Mouse (Mus musculus) adrenal gland (tissue): ENCODE measurements around the gene Tomt.
"Not testable (repeated sequence)": the region's sequence is repeated elsewhere in the genome, so short reads cannot be mapped to it uniquely, and the experiment has no call there.

Experiments
- intact Hi-C: fragments of 180-260 bp; cut with DNase I; formaldehyde crosslinking; loops from one replicate; pipeline ENCODE4 v1.15.1; 2025
- long read RNA-seq, 2 experiments: library from polyadenylated mRNA; unstranded; transcript quantifications; one replicate each; pipeline ENCODE4 v2.0.0; 2020; ENCODE audit warnings: borderline replicate concordance in 1 of 2; ENCODE audit not compliant: insufficient replicate concordance in 1 of 2

Gene Tomt
- long read RNA-seq, experiment 1: 0 reads
- long read RNA-seq, experiment 2: 0 reads

DNA sequence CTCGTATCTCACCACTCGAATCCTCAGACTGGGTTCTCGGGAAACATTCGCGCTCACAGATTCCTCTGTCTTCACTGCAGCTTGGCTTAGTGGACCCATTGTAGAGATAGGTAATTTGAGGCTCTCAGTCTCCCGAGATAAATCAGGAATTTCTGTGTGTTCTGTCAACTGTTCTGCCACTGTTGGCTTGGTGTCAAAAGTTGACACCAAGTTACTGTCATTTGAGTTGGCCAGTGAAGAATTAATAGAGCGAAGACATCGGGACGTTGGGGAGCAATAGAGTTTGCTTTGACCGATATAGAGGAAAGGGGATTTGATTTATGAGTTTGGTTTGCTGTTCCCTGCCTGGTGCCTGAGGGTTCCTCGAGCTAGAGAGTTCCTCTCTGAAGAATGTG is at the start of gene Tomt:
Gene Tomt (minus strand): TSS at position 73 of the 395 bp plus-strand sequence.
- intact Hi-C loops: no loop called here

DNA sequence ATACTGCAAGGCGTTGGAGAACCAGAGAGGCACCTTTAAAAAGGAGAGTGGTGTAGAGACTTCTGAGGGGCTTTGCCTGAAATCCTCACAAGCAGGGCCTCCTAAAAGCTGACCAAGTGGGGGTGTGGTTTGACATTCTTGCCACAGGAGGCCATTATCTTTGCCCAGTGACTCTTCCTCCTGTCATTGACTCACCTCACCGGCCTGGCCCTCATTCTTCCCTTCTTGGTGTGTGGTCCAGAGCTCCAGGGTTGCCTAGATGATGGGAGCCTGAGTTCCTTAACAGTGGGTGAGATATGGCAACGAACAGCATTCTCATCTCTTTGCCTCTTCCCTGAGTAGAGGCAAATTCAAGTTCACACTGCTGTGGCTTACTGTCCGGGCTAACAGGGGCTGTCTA is 49.7 kb upstream of the Tomt start:
- intact Hi-C loops: no loop called here

DNA sequence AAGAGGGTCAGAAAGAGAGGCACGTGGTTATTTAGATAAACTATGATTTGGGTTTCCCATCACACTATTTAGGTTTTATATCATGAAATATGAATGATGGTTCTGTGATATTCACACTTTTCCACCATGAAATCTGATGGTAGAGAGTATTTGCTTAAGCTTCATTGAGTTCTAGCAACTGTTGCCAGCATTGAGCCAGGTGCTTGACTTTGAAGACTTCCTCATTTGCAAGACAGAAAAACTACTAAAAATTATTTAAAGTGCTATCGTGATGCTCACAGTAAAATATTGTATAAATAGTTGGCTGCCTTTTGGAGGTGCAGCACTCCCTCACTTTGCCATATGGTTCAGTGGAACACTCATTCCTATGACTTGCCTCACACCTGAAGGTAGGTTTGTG is 49.1 kb upstream of the Tomt start:
- intact Hi-C loops: no loop called here

GRCm38 (mm10) chr7:101954163-101954562 is 48.0 kb upstream of the Tomt start:
- intact Hi-C loops: no loop called here

DNA sequence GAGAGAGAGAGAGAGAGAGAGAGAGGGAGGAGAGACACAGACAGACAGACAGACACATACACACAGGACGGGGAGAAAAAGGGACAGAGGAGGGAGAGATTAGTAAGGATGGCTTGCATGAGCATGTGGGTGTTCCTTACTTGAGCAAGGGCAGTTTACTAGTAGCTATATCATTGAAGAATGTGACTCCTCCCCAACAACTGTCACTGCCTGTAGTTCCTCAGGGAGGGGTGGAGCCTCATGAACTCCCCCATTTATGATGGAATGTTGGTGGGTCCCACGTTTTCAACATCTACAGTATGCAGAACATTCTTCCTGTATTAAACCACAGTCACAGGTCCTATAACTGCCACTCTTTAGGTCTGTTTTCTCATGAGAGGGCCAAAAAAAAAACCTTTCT is 45.9 kb upstream of the Tomt start:
- intact Hi-C loops: no loop called here

DNA sequence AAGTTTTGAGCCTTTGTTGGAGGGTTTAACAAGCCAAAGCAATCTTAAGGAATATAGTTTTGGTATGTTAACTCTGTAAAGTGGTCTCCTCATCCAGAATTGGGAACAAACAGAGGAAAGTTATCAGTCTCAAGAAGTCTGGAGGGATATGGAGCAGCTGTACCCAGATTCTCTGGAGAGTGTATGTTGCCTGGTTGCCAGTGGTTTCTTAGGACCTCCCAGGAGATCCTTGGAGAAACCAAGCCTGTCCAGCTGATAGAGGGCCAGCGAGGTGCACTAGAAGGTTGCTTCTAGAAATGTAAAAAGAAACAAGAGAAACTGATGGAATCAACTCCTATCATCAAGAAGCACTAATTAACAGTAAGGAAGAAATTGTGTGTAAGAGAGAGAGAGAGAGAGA is 45.5 kb upstream of the Tomt start:
- intact Hi-C loops: no loop called here

DNA sequence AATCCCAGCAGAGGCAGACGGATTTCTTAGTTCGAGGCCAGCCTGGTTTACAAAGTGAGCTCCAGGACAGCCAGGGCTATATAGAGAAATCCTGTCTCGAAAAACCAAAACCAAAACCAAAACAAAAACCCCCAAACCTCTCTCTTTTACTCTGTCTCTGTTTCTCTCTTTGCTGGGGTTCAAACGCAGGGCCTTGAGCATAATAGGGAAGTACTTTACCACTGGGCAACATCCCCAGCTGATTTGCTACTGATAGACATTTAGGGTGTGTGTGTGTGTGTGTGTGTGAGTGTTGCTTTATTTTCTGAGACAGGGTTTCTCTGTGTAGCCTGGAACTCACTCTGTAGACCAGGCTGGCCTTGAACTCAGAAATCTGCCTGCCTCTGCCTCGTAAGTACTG is 42.8 kb upstream of the Tomt start:
- intact Hi-C loops: not testable (repeated sequence)

GRCm38 (mm10) chr7:101939758-101940157 is 33.6 kb upstream of the Tomt start:
- intact Hi-C loops: no loop called here

DNA sequence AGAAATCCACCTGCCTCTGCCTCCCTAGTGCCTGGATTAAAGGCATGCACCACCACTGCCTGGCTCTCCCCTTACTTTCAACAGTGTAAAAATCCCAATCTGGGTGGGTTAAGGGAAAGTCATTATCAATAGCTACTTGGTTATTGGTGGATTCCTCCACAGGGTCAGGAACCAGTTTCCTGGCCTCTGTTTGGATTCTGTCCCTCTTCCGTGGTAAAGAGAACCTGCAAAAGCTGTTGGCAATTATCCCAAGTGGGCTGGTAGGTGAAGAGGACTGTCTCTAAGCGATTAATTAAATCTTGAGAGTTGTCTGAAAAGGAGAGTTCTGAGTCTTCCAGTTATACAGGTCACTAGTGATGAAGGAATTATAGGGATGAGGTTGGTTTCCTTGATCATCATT is 32.2 kb upstream of the Tomt start:
- intact Hi-C loops: no loop called here

- intact Hi-C loops: no loop called here
These were observed 31.4 kb upstream of the Tomt start for GRCm38 (mm10) chr7:101937569-101937968.

GRCm38 (mm10) chr7:101936996-101937395 is 30.8 kb upstream of the Tomt start:
- intact Hi-C loops: no loop called here

DNA sequence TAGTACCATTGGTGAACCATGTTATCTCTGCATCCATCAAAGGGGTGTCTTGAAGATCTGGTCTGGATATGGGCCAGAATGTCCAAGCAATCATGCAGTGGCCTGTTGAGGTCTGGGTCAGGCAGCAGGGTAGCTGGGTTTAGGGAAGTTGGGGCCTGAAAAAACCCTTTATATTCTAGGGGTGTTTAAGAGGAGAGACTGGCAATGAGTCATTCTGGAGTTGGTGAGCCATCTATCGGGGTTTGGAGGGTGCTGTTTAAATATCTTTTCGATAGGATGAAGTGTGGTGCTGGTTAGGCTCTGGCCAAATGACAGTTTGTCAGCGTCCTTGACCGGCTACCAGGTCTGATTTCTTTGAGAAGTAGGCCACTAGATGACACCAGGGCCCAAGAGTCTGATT is 29.8 kb upstream of the Tomt start:
- intact Hi-C loops: no loop called here

DNA sequence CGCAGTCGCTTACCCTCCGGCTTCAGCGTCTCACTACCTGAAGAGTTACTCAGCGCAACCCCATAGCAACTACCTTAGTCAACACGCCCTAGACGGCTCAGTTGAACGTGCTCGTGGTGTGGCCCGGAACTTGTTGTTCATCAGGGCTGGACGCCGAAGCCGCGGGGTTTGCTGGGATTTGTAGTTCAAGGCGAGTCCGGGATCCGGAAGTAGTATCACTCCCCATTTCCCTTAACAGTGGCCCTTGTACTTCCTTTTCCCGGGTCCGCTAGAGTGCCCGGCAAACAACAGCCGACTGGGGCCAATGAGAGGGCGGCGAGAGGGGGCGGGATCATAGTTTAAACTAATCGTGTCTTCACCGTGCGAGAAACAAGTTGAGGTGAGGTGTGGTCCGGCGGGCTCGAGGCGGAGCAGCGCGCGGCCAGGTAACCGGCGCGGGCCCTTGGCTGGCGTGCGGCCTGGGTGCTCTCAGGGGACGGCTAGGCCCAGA is 27.6 kb upstream of the Tomt start, which contains the start of the genes Lrrc51 and Numa1:
Gene Lrrc51 (minus strand): TSS at position 145 of the 490 bp plus-strand sequence.
Gene Numa1 (plus strand): TSS at position 361 of the 490 bp plus-strand sequence.
- intact Hi-C loops: loop anchor here (5.0 kb wide), 1 partner anchor 39 kb away; no protein-coding TSS in a partner anchor

- intact Hi-C loops: loop anchor here (5.0 kb wide), 1 partner anchor 39 kb away; no protein-coding TSS in a partner anchor
These were observed 27.1 kb upstream of the Tomt start for GRCm38 (mm10) chr7:101933300-101933699.

DNA sequence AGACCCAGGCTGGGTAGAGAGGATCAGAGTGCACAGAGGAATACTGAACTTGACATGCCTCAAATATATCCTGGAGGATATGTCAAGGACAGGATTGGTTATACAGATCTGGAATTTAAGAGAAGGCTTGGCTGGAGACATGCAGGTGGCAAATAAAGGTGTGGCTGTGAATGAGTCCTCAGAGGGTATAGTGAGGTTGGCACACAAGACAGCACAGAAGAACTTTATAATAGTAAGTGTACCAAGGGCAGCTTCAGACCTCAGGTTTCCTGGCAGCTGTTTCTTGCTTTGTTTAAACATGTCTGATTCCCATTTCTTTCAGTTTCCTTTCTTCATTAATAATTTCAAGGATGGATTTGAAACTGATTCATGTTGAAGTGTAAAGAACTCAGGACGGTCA is 26.4 kb upstream of the Tomt start:
- intact Hi-C loops: loop anchor here (5.0 kb wide), 1 partner anchor 40 kb away; no protein-coding TSS in a partner anchor

DNA sequence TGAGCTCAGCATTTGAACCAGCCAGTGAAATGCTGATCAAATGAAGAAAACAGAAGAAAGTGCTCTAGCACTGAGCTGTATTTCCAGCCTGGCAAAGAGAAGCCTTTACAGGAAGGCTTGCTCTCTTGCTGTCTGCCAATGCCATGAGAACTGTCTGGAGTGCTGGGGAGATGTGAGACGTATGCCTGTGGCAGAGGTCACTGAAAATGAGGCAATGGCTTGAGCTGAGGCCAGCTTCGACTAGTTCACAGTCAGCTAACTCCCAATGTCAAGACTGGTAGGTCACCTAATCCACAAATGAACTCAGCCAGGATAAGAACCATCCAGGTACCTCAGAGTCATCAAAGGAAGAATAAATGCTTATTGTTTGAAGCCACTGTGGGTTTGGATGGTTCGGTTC is 21.9 kb upstream of the Tomt start:
- intact Hi-C loops: no loop called here

- intact Hi-C loops: not testable (repeated sequence)
These were observed 19.7 kb upstream of the Tomt start for GRCm38 (mm10) chr7:101925892-101926291.

- intact Hi-C loops: loop anchor here (5.0 kb wide), 1 partner anchor 119 kb away; no protein-coding TSS in a partner anchor
These were observed 11.9 kb upstream of the Tomt start for GRCm38 (mm10) chr7:101918071-101918470.

DNA sequence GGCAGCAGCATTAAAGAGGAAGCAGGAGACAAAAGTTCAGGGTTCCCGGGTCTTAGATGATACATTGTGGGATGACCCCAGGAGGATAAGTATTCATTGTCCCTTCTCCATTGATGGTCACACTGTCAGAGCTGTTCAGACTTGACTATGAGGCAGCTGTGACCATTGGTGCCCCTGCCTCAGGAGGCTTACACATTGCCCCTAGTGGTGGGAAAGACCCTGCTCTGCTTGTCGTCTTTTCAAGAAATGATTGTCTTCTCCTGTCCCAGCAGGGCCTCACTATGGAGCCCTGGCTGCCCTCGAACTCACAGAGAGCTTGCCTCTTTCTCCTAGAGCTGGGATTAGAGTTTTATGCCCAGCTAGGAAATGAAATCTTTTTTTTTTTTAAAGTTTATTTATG is 5.8 kb upstream of the Tomt start:
- intact Hi-C loops: no loop called here

GRCm38 (mm10) chr7:101910138-101910537 is 4.0 kb upstream of the Tomt start:
- intact Hi-C loops: no loop called here

DNA sequence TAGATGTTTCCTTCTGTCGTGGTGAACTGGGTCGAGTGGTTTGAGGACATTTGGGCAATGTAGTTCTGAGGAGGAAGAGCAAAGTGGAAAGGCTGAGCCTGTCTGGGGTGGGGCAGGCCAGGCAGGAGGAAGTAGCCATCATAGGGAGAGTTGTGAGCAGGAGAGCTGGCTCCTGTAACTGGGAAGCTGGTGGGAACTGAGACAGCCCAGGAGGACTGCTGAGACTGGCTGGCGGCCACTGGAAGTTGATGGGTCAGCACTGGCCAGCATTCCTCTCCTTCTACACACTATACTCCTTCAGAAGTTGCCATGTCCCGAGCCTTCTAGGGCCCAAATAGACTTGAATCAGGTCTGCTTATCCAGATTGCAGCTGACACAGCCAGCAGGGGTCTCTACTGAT is 2.2 kb upstream of the Tomt start:
- intact Hi-C loops: no loop called here

DNA sequence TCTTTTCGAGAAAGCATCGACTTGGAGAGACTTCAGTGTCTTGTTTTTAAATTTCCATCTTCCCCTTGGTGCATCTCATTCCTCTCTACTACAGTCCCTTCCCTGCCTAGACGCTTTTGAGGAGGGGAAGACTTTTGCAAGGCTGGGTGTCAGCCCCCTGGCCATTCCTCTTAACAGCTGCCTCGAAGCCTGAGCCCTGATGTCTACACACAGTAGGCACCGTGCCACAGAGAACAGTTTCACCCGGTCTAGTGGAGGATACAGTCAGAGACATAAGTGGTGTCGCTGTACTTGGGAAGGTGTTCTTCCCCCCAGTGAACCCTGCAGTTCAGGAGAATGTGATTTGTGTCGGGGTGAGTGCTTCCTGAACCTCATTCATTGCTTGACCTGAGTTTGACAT is 537 bp upstream of the Tomt start:
- intact Hi-C loops: no loop called here

GRCm38 (mm10) chr7:101905561-101906286 is 435 bp downstream of the Tomt start, which contains the start of gene Lamtor1:
Lamtor1 (plus strand) TSS chr7:101905904.
- intact Hi-C loops: no loop called here
